Mouse (Mus musculus) small intestine, adult 2 months (tissue): ENCODE data around the gene Dnajb8.

Source experiments
- CTCF ChIP-seq: fragments of 200-500 bp; IDR thresholded peaks from 2 replicates; pipeline ENCODE4 v1.5.1; 2012; ENCODE audit warnings: low read depth, mild to moderate bottlenecking, control low read depth, inconsistent platforms, low read length, moderate library complexity, mixed read lengths; ENCODE audit not compliant: insufficient replicate concordance, insufficient read length; ENCODE audit errors: extremely low read depth
- POLR2A ChIP-seq: fragments of 200-500 bp; IDR thresholded peaks from 2 replicates; pipeline ENCODE4 v1.6.1; 2012; ENCODE audit warnings: low read depth, mild to moderate bottlenecking, control low read depth, inconsistent platforms, low read length, moderate library complexity

- TF ChIP-seq POLR2A (no peak), CTCF (no peak)
Observed at GRCm38 (mm10) chr6:88251396-88251795, 29.3 kb downstream of the Dnajb8 start.
